Mouse (Mus musculus) heart, postnatal 0 days (tissue): ENCODE measurements around the gene Cradd. TPM values are rescaled to one million over a fixed set of nuclear protein-coding genes. Genes with fewer than 3 reads are reported as not detected.

ENCODE experiments used
- ATAC-seq: fragments of 200-750 bp; cut with Nextera tagmentation; 2 replicates; pipeline ENCODE4 v1.8.0; 2017; ENCODE audit warnings: low read depth, moderate number of reproducible peaks, moderate library complexity; ENCODE audit not compliant: insufficient read depth
- DNase-seq: peaks from one replicate; pipeline ENCODE4 v3.0.0-alpha.2; 2016; ENCODE audit warnings: low spot score
- H3K27ac ChIP-seq: fragments of 300-500 bp; sonication (generic); 2 replicates; pipeline ENCODE4 v1.5.1; 2014; ENCODE audit warnings: low read depth, mild to moderate bottlenecking
- H3K27me3 ChIP-seq: fragments of 300-500 bp; sonication (generic); 2 replicates; pipeline ENCODE4 v1.6.1; 2014; ENCODE audit warnings: low read length, mixed read lengths; ENCODE audit not compliant: control insufficient read depth, insufficient read depth
- H3K36me3 ChIP-seq: fragments of 300-500 bp; sonication (generic); replicated peaks from 2 replicates; pipeline ENCODE4 v1.6.1; 2014; ENCODE audit warnings: low read length, mixed read lengths; ENCODE audit not compliant: control insufficient read depth, insufficient read depth
- H3K4me1 ChIP-seq: fragments of 300-500 bp; sonication (generic); 2 replicates; pipeline ENCODE4 v1.6.1; 2014; ENCODE audit warnings: antibody characterized with exemption; ENCODE audit not compliant: control insufficient read depth, insufficient read depth
- H3K4me2 ChIP-seq: fragments of 300-500 bp; sonication (generic); 2 replicates; pipeline ENCODE4 v1.6.1; 2014; ENCODE audit warnings: low read depth, mild to moderate bottlenecking, low read length, moderate library complexity
- H3K4me3 ChIP-seq: fragments of 300-500 bp; sonication (generic); 2 replicates; pipeline ENCODE4 v1.5.1; 2014; ENCODE audit warnings: low read depth, low read length
- H3K9ac ChIP-seq: fragments of 300-500 bp; sonication (generic); replicated peaks from 2 replicates; pipeline ENCODE4 v1.6.1; 2014; ENCODE audit warnings: low read depth, low read length, mixed read lengths
- H3K9me3 ChIP-seq: fragments of 300-500 bp; sonication (generic); replicated peaks from 2 replicates; pipeline ENCODE4 v1.6.1; 2016; ENCODE audit warnings: low read length; ENCODE audit not compliant: control insufficient read depth
- CTCF ChIP-seq: IDR thresholded peaks from 2 replicates; pipeline ENCODE4 v1.5.1; 2016; ENCODE audit warnings: antibody characterized with exemption, control low read depth, low read depth
- EP300 ChIP-seq: IDR thresholded peaks from 2 replicates; pipeline ENCODE4 v1.6.1; 2016; ENCODE audit warnings: antibody characterized with exemption, low read depth
- WGBS: fragments of 180-500 bp; shearing (Covaris S2); extraction: QIAGEN DNeasy Blood & Tissue Kit; methylation state at CpG from one replicate; pipeline ENCODE4 v1.1.7; 2014; 5-methylcytosine and 5-hydroxymethylcytosine counted together
- polyA plus RNA-seq: library from polyadenylated mRNA; unstranded; fragments of >200 nt; fragmentation: Nextera tagmentation; extraction: Ambion mirVana; gene quantifications from 2 replicates; pipeline ENCODE4 v1.2.1, GENCODE M21; 2015
- total RNA-seq: library from RNA; depleted of rRNA; stranded (reverse); fragments of >200 nt; gene quantifications from 2 replicates; pipeline ENCODE4 v1.2.3, GENCODE M21; 2014; ENCODE audit warnings: low replicate concordance

Gene Cradd
- total and polyA plus RNA-seq, 2 experiments from 2014 or later: 12.2 to 21.1 TPM

- no peak for ATAC-seq
- no peak overlapping the region for H3K4me2 ChIP-seq
- WGBS: 57% methylated on average over 10 of the region's 10 CpGs
These were observed 142.4 kb downstream of the Cradd start for GRCm38 (mm10) chr10:95181553-95181952.

GRCm38 (mm10) chr10:95180900-95181299 is 143.0 kb downstream of the Cradd start:
- Histone ChIP-seq H3K36me3 (no peaks in the 10 kb centered on the region), H3K27ac (no peak overlapping the region), H3K9ac (no peak overlapping the region), H3K4me1 (no peaks in the 10 kb centered on the region), H3K4me3 (no peak overlapping the region), H3K4me2 (no peak overlapping the region), H3K9me3 (no peaks in the 10 kb centered on the region), H3K27me3 (no peaks in the 10 kb centered on the region)
- DNase-seq (no peak), ATAC-seq (0 out of 2 replicates have a peak, but pooled peaks have one; percentile 36)
- 68% methylated on average over 3 of the region's 3 CpGs for WGBS
- TF ChIP-seq CTCF (no peak), EP300 (no peak)

More at GRCm38 (mm10) chr10:95181553-95181952, 142.4 kb downstream of the Cradd start:
- Histone ChIP-seq H3K27ac (no peak overlapping the region), H3K4me3 (no peak overlapping the region), H3K27me3 (no peaks in the 10 kb centered on the region), H3K4me1 (no peaks in the 10 kb centered on the region), H3K9me3 (no peaks in the 10 kb centered on the region), H3K36me3 (no peaks in the 10 kb centered on the region), H3K9ac (no peak overlapping the region)
- TF ChIP-seq EP300: no peak
- no peak for DNase-seq

DNA sequence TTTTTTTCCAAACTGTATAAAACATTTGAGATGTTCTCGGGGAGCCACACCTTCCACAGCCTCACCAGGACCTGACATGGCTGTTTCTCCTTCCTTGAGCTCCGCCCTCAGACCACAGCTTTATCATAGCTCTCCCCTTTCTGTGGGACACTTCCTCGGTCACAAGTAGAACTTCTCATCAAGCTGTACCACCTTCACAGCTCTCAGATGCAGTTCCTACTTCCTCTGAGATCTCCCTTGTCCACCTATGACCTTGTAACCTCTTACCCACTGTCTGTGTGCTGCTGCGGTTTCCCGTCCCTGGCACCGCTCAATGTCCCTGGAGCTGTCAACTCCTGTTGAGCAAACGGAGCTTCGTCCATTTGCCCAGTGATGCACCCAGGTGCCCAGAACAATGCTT is 143.8 kb downstream of the Cradd start:
- Histone ChIP-seq H3K9me3 (no peaks in the 10 kb centered on the region), H3K4me1 (no peaks in the 10 kb centered on the region), H3K9ac (no peak overlapping the region), H3K4me2 (no peak overlapping the region), H3K27ac (no peak overlapping the region), H3K36me3 (no peaks in the 10 kb centered on the region), H3K4me3 (no peak overlapping the region), H3K27me3 (no peaks in the 10 kb centered on the region)
- DNase-seq: no peak
- 64% methylated on average over 8 of the region's 8 CpGs for WGBS
- no peak for ATAC-seq
- TF ChIP-seq CTCF (no peak), EP300 (no peak)

GRCm38 (mm10) chr10:95178785-95179184 is 145.1 kb downstream of the Cradd start:
- H3K9me3 ChIP-seq: no peaks in the 10 kb centered on the region
- no peaks in the 10 kb centered on the region for H3K27me3 ChIP-seq
- H3K9ac ChIP-seq: no peak overlapping the region
- H3K4me1 ChIP-seq: no peaks in the 10 kb centered on the region
- WGBS: 83% methylated on average over 4 of the region's 4 CpGs
- ATAC-seq: no peak
- TF ChIP-seq CTCF (no peak), EP300 (no peak)
- H3K4me2 ChIP-seq: no peak overlapping the region
- DNase-seq: no peak
- H3K27ac ChIP-seq: no peak overlapping the region
- no peak overlapping the region for H3K4me3 ChIP-seq
- H3K36me3 ChIP-seq: no peaks in the 10 kb centered on the region

DNA sequence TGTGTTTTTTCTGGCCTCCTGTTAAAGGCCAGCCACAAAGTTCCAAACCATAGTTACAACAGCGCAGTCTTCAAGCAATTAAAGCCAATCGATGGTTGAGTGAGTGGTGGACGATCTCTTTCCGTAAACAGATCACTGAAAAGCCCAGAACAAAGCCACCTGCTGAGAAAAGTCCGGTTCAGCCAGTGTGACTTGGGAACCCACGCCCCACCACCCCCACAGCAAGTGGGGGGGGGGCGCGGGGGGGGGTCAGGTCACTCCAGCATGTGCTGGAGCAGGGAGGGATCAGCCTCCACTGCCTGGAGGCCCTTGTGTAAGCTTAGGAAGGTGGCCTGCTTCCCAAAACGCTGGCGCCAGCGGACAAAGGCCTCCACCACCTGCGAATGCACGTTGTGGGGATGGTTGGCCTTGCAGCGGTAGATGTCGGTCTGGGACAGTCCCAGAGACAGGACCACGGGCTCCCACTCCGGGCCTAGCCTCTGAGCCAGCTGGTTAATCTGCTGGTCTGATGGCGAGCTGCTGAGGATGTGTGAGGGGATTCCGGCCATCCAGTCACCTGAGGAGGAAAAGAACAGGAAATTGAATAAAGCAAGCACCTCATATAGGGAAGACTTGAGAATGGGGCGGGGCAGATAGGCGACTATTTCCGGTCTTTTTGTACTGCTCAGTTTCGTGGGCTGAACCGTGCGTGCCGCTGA is 148.4 kb downstream of the Cradd start:
- no peak for ATAC-seq
- Histone ChIP-seq H3K9ac (no peak overlapping the region), H3K36me3 (no peaks in the 10 kb centered on the region), H3K4me3 (no peak overlapping the region), H3K4me2 (no peak overlapping the region), H3K27me3 (no peaks in the 10 kb centered on the region), H3K4me1 (peaks cover 14% of the 10 kb centered on the region; the same call in 1 of the 2 replicates), H3K9me3 (no peaks in the 10 kb centered on the region), H3K27ac (no peak overlapping the region)
- WGBS: 75% methylated on average over 26 of the region's 26 CpGs
- TF ChIP-seq EP300: no peak
- TF ChIP-seq CTCF: no peak
- no peak for DNase-seq

DNA sequence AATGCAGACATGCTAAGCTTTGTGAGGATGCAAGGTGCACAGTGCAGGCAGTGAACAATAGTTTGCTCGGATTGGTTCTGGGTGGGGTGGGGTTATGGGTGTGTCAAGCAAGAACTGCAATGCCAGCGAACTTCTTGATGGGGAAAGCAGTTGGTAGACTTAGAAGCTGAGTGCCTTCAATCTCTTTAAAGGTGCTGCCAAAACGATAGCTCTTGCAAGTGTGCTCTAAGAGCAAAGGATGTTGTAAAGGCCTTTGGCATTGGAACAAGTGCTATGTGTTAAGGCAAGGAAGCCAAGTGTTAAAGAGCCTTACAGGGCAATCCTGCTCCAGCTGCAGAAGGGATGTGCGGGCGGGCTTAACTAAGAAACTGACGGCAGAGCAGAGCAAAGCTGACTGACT is 149.7 kb downstream of the Cradd start:
- no peak overlapping the region for H3K4me2 ChIP-seq
- no peak for TF ChIP-seq CTCF
- no peak for TF ChIP-seq EP300
- DNase-seq (no peak), ATAC-seq (no peak)
- no peak overlapping the region for H3K4me3 ChIP-seq
- H3K27ac ChIP-seq: no peak overlapping the region
- H3K4me1 ChIP-seq: peaks cover 14% of the 10 kb centered on the region; the same call in 1 of the 2 replicates
- no peaks in the 10 kb centered on the region for H3K36me3 ChIP-seq
- no peaks in the 10 kb centered on the region for H3K27me3 ChIP-seq
- 0 out of 2 replicates have a peak, but pooled peaks cover 3% of the 10 kb centered on the region for H3K9me3 ChIP-seq
- no peak overlapping the region for H3K9ac ChIP-seq
- 79% methylated on average over 6 of the region's 6 CpGs for WGBS
